Mouse (Mus musculus): Measurements from ENCODE around the gene Rpl5.

DNA sequence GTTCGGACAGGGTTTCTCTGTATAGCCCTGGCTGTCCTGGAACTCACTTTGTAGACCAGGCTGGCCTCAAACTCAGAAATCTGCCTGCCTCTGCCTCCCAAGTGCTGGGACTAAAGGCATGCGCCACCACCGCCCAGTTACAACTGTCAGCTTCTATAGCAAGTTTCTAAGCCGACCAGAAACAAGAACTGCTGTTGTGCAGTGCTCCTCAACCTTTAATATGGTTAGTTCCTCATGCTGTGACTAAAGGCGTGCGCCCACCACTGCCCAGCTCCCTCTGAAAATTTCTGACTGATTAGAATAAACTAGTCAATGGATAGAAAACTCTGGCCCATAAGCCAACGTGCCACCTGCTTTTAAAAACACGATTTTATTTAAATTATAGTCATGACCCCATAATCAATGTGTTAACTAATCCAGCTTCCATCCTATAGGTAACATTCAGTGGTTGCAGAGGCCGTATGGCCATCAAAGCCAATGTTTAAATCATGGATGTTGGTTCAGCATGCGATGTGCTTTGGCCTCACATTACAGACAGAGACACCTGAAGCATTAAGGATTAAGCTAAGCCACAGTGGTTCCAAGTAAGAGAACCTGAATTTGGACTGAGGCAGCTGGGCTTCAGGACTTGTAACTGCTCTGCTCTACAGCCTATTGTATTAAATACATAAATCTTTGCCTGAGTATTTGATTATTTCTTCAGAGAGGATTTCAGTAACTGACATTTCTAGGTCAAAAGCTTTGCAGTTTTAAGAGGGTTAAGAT, 36.5 kb downstream of the Rpl5 start:
- TF ChIP-seq CTCF (IDR thresholded peaks at IDR 0.05; ENCODE audit: extremely low read depth, insufficient read length, insufficient replicate concordance, low read depth, low read length), result no peak
- no peak for TF ChIP-seq POLR2A (IDR thresholded peaks at IDR 0.05; ENCODE audit: low read depth, low read length)

Data from small intestine, adult 2 months (tissue).